In genomic region chr8:10960277-10960819, GRCm38 (mm10) we compare ENCODE assay signal across 7 mouse cellular contexts. TPM values are rescaled to one million over a fixed set of nuclear protein-coding genes. Genes with fewer than 3 reads are reported as not detected.
DNase-seq lines count a peak whose midpoint lies in the region; ATAC-seq and TF ChIP-seq lines count a peak whose summit lies in the region.

No protein-coding gene starts in this region.

- H3K9ac ChIP-seq in lung, embryonic 14.5 days, result no peak overlapping the region
- H3K9ac ChIP-seq in embryonic facial prominence, embryonic 11.5 days (replicated peaks; ENCODE audit: low read length), result peak overlapping the region; percentile 32
- peak overlapping the region; percentile 22; the same call in 1 of the 2 replicates for H3K9ac ChIP-seq in hindbrain, embryonic 14.5 days
- no peak overlapping the region; the same call in 1 of the 2 replicates for H3K9ac ChIP-seq in neural tube, embryonic 12.5 days

- H3K4me1 ChIP-seq in lung, embryonic 14.5 days (ENCODE audit: insufficient read depth), result peaks cover 44% of the 10 kb centered on the region
- peaks cover 15% of the 10 kb centered on the region for H3K4me1 ChIP-seq in embryonic facial prominence, embryonic 11.5 days (ENCODE audit: control insufficient read depth, insufficient read depth, low read length)
- H3K4me1 ChIP-seq in hindbrain, embryonic 14.5 days (replicated peaks; ENCODE audit: control insufficient read depth, insufficient read depth, low read length), result peaks cover 20% of the 10 kb centered on the region
- peaks cover 30% of the 10 kb centered on the region for H3K4me1 ChIP-seq in neural tube, embryonic 12.5 days

- H3K36me3 ChIP-seq in lung, embryonic 14.5 days (ENCODE audit: insufficient read depth), result no peaks in the 10 kb centered on the region
- H3K36me3 ChIP-seq in embryonic facial prominence, embryonic 11.5 days (replicated peaks; ENCODE audit: control insufficient read depth, insufficient read depth, low read depth, low read length), result no peaks in the 10 kb centered on the region
- no peaks in the 10 kb centered on the region for H3K36me3 ChIP-seq in hindbrain, embryonic 14.5 days (replicated peaks; ENCODE audit: control insufficient read depth, insufficient read depth)
- no peaks in the 10 kb centered on the region for H3K36me3 ChIP-seq in neural tube, embryonic 12.5 days

- WGBS in lung, embryonic 14.5 days, result 15% methylated on average over 15 of the region's 15 CpGs
- WGBS in embryonic facial prominence, embryonic 11.5 days, result 2% methylated on average over 15 of the region's 15 CpGs
- 7% methylated on average over 15 of the region's 15 CpGs for WGBS in hindbrain, embryonic 14.5 days
- WGBS in neural tube, embryonic 12.5 days, result 11% methylated on average over 15 of the region's 15 CpGs

- H3K27ac ChIP-seq in lung, embryonic 14.5 days (ENCODE audit: low read depth), result peak overlapping the region; percentile 81
- H3K27ac ChIP-seq in embryonic facial prominence, embryonic 11.5 days (replicated peaks; ENCODE audit: low read depth, low read length), result peak overlapping the region; percentile 66
- no peak overlapping the region for H3K27ac ChIP-seq in hindbrain, embryonic 14.5 days
- no peak overlapping the region for H3K27ac ChIP-seq in neural tube, embryonic 12.5 days

- H3K4me2 ChIP-seq in lung, embryonic 14.5 days, result peak overlapping the region; percentile 43
- peak overlapping the region; percentile 29; the same call in 1 of the 2 replicates for H3K4me2 ChIP-seq in embryonic facial prominence, embryonic 11.5 days (ENCODE audit: low read depth, low read length)
- peak overlapping the region; percentile 31 for H3K4me2 ChIP-seq in hindbrain, embryonic 14.5 days (replicated peaks)
- H3K4me2 ChIP-seq in neural tube, embryonic 12.5 days (replicated peaks), result peak overlapping the region; percentile 50

- peaks cover 8% of the 10 kb centered on the region; the same call in 1 of the 2 replicates for H3K27me3 ChIP-seq in lung, embryonic 14.5 days (ENCODE audit: insufficient read depth, low read length)
- H3K27me3 ChIP-seq in embryonic facial prominence, embryonic 11.5 days (ENCODE audit: control insufficient read depth, insufficient read depth, low read length), result no peaks in the 10 kb centered on the region
- H3K27me3 ChIP-seq in hindbrain, embryonic 14.5 days (ENCODE audit: control insufficient read depth, insufficient read depth, low read length), result peaks cover 8% of the 10 kb centered on the region; the same call in 1 of the 2 replicates
- H3K27me3 ChIP-seq in neural tube, embryonic 12.5 days (replicated peaks), result no peaks in the 10 kb centered on the region

- peak; percentile 33; the same call in 1 of the 2 replicates for ATAC-seq in lung, embryonic 14.5 days (ENCODE audit: insufficient read depth)
- ATAC-seq in embryonic facial prominence, embryonic 11.5 days (replicated peaks; ENCODE audit: insufficient number of reproducible peaks, low FRiP score, low TSS enrichment, low read depth), result peak; percentile 31
- peak; percentile 52; the same call in 1 of the 2 replicates for ATAC-seq in hindbrain, embryonic 14.5 days (ENCODE audit: low FRiP score)
- ATAC-seq in neural tube, embryonic 12.5 days (ENCODE audit: low FRiP score, low read depth), result peak; percentile 72
- ATAC-seq in activated CD4-positive, CD25-positive, alpha-beta regulatory T cell, adult 4 months, result no peak

- TF ChIP-seq CTCF in lung, embryonic 14.5 days (IDR thresholded peaks at IDR 0.05; ENCODE audit: low read depth), result no peak

- H3K4me3 ChIP-seq in lung, embryonic 14.5 days (ENCODE audit: low read depth, low read length), result no peak overlapping the region
- H3K4me3 ChIP-seq in embryonic facial prominence, embryonic 11.5 days (ENCODE audit: low read depth, low read length), result no peak overlapping the region
- H3K4me3 ChIP-seq in hindbrain, embryonic 14.5 days (replicated peaks; ENCODE audit: low read length), result no peak overlapping the region
- peak overlapping the region; percentile 7; the same call in 1 of the 2 replicates for H3K4me3 ChIP-seq in neural tube, embryonic 12.5 days

- DNase-seq in lung, embryonic 14.5 days, result peak; percentile 72
- no peak for DNase-seq in lung, postnatal 36 days
- DNase-seq in embryonic facial prominence, embryonic 11.5 days (ENCODE audit: low spot score), result peak; percentile 61
- no peak for DNase-seq in hindbrain, embryonic 14.5 days (ENCODE audit: low spot score)
- no peak for DNase-seq in thymus, postnatal 36 days

- H3K9me3 ChIP-seq in lung, embryonic 14.5 days (ENCODE audit: low read depth, low read length), result no peaks in the 10 kb centered on the region
- no peaks in the 10 kb centered on the region for H3K9me3 ChIP-seq in embryonic facial prominence, embryonic 11.5 days (replicated peaks; ENCODE audit: control insufficient read depth, low read length)
- H3K9me3 ChIP-seq in hindbrain, embryonic 14.5 days (ENCODE audit: control insufficient read depth, low read length), result no peaks in the 10 kb centered on the region
- no peaks in the 10 kb centered on the region for H3K9me3 ChIP-seq in neural tube, embryonic 12.5 days

RNA-seq across cellular contexts. Expression of gene Irs2, which starts 47.9 kb away (rescaled TPM):
- 5.7 TPM in 2 replicates for polyA plus RNA-seq in lung, embryonic 14.5 days (2014; fragmentation: Nextera tagmentation; extraction: Ambion mirVana)
- 6.7 and 6.8 TPM in 2 replicates for polyA plus RNA-seq in embryonic facial prominence, embryonic 11.5 days (2014; fragmentation: Nextera tagmentation; extraction: Ambion mirVana)
- 5.4 and 5.8 TPM in 2 replicates for polyA plus RNA-seq in hindbrain, embryonic 14.5 days (2014; fragmentation: Nextera tagmentation; extraction: Ambion mirVana)
- polyA plus RNA-seq in neural tube, embryonic 12.5 days (2016; fragmentation: Nextera tagmentation; extraction: Ambion mirVana), result 8.3 and 9.5 TPM in 2 replicates
- under 1 TPM; 0.48 to 0.83 TPM for polyA plus RNA-seq in activated CD4-positive, CD25-positive, alpha-beta regulatory T cell, adult 4 months (2017; shearing (Covaris generic))

Comparison
In these comparisons a context has a peak if more than half of its experiments do, and no peak if none do; other contexts are left out.
1. DNase-seq: peak in lung, embryonic 14.5 days (single experiment) and embryonic facial prominence, embryonic 11.5 days (single experiment); none in lung, postnatal 36 days (single experiment), hindbrain, embryonic 14.5 days (single experiment) and thymus, postnatal 36 days (0 of 2).
2. H3K27ac ChIP-seq: peak in lung, embryonic 14.5 days (single experiment) and embryonic facial prominence, embryonic 11.5 days (single experiment); none in hindbrain, embryonic 14.5 days (single experiment) and neural tube, embryonic 12.5 days (single experiment).
3. H3K9ac ChIP-seq: peak in embryonic facial prominence, embryonic 11.5 days (single experiment) and hindbrain, embryonic 14.5 days (single experiment); none in lung, embryonic 14.5 days (single experiment) and neural tube, embryonic 12.5 days (single experiment).
4. Peak in every context shown above with its lines, with median percentiles within 50 percentile points of each other: H3K4me2 ChIP-seq.